Mouse (Mus musculus): Measurements from ENCODE around the gene Phactr1. TPM values are rescaled to one million over a fixed set of nuclear protein-coding genes. Genes with fewer than 3 reads are reported as not detected.
A peak's percentile ranks its signal among the peaks of the same experiment; 100 is the strongest.

The Phactr1 gene
- polyA plus RNA-seq, 1 experiment from 2014 or later = 41.5 TPM

- Histone ChIP-seq H3K27me3 (no peaks in the 10 kb centered on the region), H3K4me1 (replicated peaks) (peaks cover 17% of the 10 kb centered on the region), H3K9me3 (no peaks in the 10 kb centered on the region), H3K4me2 (replicated peaks) (no peak overlapping the region), H3K4me3 (replicated peaks) (no peak overlapping the region), H3K36me3 (no peaks in the 10 kb centered on the region), H3K27ac (no peak overlapping the region), H3K9ac (replicated peaks) (no peak overlapping the region)
- ATAC-seq = peak; percentile 83
- 24% methylated on average over 10 of the region's 10 CpGs for WGBS
Observed at GRCm38 (mm10) chr13:42822545-42822944, 142.1 kb downstream of the Phactr1 start.

GRCm38 (mm10) chr13:42823875-42824274 is 143.5 kb downstream of the Phactr1 start:
- Histone ChIP-seq H3K4me3 (replicated peaks) (no peak overlapping the region), H3K4me2 (replicated peaks) (no peak overlapping the region), H3K4me1 (replicated peaks) (peaks cover 21% of the 10 kb centered on the region), H3K27ac (no peak overlapping the region), H3K36me3 (no peaks in the 10 kb centered on the region), H3K9me3 (no peaks in the 10 kb centered on the region), H3K27me3 (no peaks in the 10 kb centered on the region), H3K9ac (replicated peaks) (no peak overlapping the region)
- no peak for ATAC-seq
- WGBS = 86% methylated on average over 7 of the region's 7 CpGs

DNA sequence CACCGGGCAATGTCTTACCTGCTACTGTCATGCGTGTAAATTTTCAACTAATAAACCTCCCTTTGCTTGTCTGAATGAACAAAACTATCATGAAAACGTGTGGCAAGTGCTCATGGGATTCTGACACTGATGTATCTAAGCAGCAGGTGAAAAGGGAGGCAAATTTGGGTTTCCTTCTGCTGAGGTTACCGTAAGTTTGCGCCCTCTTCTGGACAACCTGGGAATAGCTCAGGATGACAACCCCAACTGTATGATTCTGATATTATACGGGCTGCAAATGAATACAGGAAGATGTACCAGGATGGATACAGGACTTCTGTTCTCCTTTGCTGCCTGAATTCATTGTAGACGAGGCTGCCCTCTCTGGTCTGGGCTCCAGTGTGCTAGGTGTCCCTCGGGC is 146.2 kb downstream of the Phactr1 start:
- whole genome bisulfite sequencing = 62% methylated on average over 8 of the region's 8 CpGs
- ATAC-seq = no peak
- H3K4me1 ChIP-seq (replicated peaks) = peaks cover 17% of the 10 kb centered on the region

GRCm38 (mm10) chr13:42828978-42829377 is 148.6 kb downstream of the Phactr1 start:
- no peak overlapping the region for H3K4me3 ChIP-seq (replicated peaks)
- H3K9ac ChIP-seq (replicated peaks) = no peak overlapping the region
- H3K27me3 ChIP-seq = no peaks in the 10 kb centered on the region
- no peaks in the 10 kb centered on the region for H3K9me3 ChIP-seq
- H3K4me1 ChIP-seq (replicated peaks) = peaks cover 8% of the 10 kb centered on the region
- no peak overlapping the region for H3K4me2 ChIP-seq (replicated peaks)
- no peak overlapping the region for H3K27ac ChIP-seq
- WGBS = 47% methylated on average over 9 of the region's 9 CpGs
- no peaks in the 10 kb centered on the region for H3K36me3 ChIP-seq
- no peak for ATAC-seq

More for the DNA sequence above, 146.2 kb downstream of the Phactr1 start:
- no peaks in the 10 kb centered on the region for H3K27me3 ChIP-seq
- no peaks in the 10 kb centered on the region for H3K36me3 ChIP-seq
- no peak overlapping the region for H3K4me3 ChIP-seq (replicated peaks)
- no peak overlapping the region for H3K4me2 ChIP-seq (replicated peaks)
- H3K9ac ChIP-seq (replicated peaks) = no peak overlapping the region
- no peaks in the 10 kb centered on the region for H3K9me3 ChIP-seq
- H3K27ac ChIP-seq = no peak overlapping the region

- H3K4me3 ChIP-seq (replicated peaks) = no peak overlapping the region
- H3K27ac ChIP-seq = no peak overlapping the region
- H3K9me3 ChIP-seq = no peaks in the 10 kb centered on the region
- peak; percentile 30; the same call in 1 of the 2 replicates for ATAC-seq
- no peak overlapping the region for H3K4me2 ChIP-seq (replicated peaks)
- no peaks in the 10 kb centered on the region for H3K27me3 ChIP-seq
- no peaks in the 10 kb centered on the region for H3K36me3 ChIP-seq
- 55% methylated on average over 2 of the region's 2 CpGs for WGBS
- no peak overlapping the region for H3K9ac ChIP-seq (replicated peaks)
- H3K4me1 ChIP-seq (replicated peaks) = 0 out of 2 replicates have a peak, but pooled peaks cover 3% of the 10 kb centered on the region
Observed at GRCm38 (mm10) chr13:42835441-42835840, 155.0 kb downstream of the Phactr1 start.

GRCm38 (mm10) chr13:42839358-42839757 is 158.9 kb downstream of the Phactr1 start:
- H3K36me3 ChIP-seq = no peaks in the 10 kb centered on the region
- no peak overlapping the region for H3K27ac ChIP-seq
- no peaks in the 10 kb centered on the region for H3K27me3 ChIP-seq
- no peak overlapping the region for H3K4me3 ChIP-seq (replicated peaks)
- peaks cover 12% of the 10 kb centered on the region; the same call in 1 of the 2 replicates for H3K4me1 ChIP-seq (replicated peaks)
- ATAC-seq = no peak
- H3K4me2 ChIP-seq (replicated peaks) = no peak overlapping the region
- WGBS = 80% methylated on average over 2 of the region's 2 CpGs
- no peak overlapping the region for H3K9ac ChIP-seq (replicated peaks)
- H3K9me3 ChIP-seq = no peaks in the 10 kb centered on the region

DNA sequence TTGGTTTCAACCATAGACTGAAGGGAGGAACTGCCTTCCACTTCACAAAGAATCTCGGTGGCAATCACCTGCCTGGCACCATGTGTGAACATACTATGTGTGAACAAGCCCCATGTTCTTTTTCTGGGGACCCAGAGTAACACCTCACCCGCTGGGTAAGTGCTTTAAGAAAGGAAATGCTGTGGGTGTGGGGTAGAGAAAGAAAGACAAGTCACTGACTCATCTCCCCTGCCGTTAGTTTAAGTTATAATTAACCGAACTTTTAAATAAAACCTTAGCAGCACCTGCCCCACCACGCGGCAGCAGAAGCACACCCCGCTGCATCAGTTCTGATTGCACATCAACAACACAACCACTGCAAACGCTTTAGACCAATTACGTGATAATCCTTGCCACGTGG is 171.7 kb downstream of the Phactr1 start:
- Histone ChIP-seq H3K36me3 (no peaks in the 10 kb centered on the region), H3K9ac (replicated peaks) (no peak overlapping the region), H3K9me3 (no peaks in the 10 kb centered on the region), H3K4me1 (replicated peaks) (peaks cover 14% of the 10 kb centered on the region), H3K4me3 (replicated peaks) (no peak overlapping the region), H3K27ac (no peak overlapping the region), H3K4me2 (replicated peaks) (no peak overlapping the region), H3K27me3 (no peaks in the 10 kb centered on the region)
- no peak for ATAC-seq
- 77% methylated on average over 10 of the region's 10 CpGs for WGBS

DNA sequence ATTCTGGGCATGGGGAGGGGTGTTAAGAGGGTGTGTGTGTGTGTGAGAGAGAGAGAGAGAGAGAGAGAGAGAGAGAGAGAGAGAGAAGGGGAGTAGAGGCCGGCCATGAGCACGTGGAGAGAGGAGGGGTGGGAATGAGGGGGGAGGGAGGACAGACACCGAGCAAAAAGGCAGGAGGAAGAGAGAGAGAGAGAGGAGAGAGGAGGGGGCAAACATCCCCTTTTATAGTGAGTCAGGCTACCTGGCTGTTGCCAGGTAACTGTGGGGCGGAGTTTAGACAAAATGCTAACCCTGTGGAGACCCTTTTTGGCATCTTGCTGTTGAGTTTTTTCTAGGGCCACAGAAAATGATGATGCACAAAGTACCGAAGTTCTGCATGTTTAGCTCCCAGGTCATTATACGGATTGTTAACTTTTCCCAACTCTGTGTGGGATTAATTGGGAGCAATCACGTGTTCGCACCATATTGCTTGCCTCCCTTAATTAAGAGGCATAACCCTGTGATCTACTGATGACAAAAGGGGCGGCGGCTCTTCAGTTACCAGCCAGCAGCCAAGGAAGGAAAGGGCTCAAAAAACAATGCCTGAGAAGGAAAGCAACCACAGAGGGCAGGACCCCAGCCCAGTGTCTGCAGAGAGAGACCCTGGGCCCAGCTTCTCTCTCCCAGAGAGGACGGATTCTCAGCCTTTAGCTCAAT is 173.6 kb downstream of the Phactr1 start:
- no peak overlapping the region for H3K4me2 ChIP-seq (replicated peaks)
- no peak for ATAC-seq
- H3K36me3 ChIP-seq = no peaks in the 10 kb centered on the region
- H3K9me3 ChIP-seq = no peaks in the 10 kb centered on the region
- peaks cover 15% of the 10 kb centered on the region for H3K4me1 ChIP-seq (replicated peaks)
- WGBS = 7% methylated on average over 11 of the region's 11 CpGs
- no peak overlapping the region for H3K9ac ChIP-seq (replicated peaks)
- no peaks in the 10 kb centered on the region for H3K27me3 ChIP-seq
- H3K4me3 ChIP-seq (replicated peaks) = no peak overlapping the region
- no peak overlapping the region for H3K27ac ChIP-seq

GRCm38 (mm10) chr13:42866162-42866941 is 185.9 kb downstream of the Phactr1 start:
- WGBS = 3% methylated on average over 21 of the region's 21 CpGs
- no peaks in the 10 kb centered on the region for H3K27me3 ChIP-seq
- H3K9ac ChIP-seq (replicated peaks) = peak overlapping the region; percentile 54
- no peaks in the 10 kb centered on the region for H3K9me3 ChIP-seq
- H3K4me3 ChIP-seq (replicated peaks) = peak overlapping the region; percentile 30
- H3K36me3 ChIP-seq = no peaks in the 10 kb centered on the region
- H3K27ac ChIP-seq = no peak overlapping the region
- peak; percentile 83 for ATAC-seq
- peaks cover 22% of the 10 kb centered on the region for H3K4me1 ChIP-seq (replicated peaks)
- peak overlapping the region; percentile 55 for H3K4me2 ChIP-seq (replicated peaks)

GRCm38 (mm10) chr13:42867026-42867425 is 186.6 kb downstream of the Phactr1 start:
- Histone ChIP-seq H3K9me3 (no peaks in the 10 kb centered on the region), H3K4me1 (replicated peaks) (peaks cover 22% of the 10 kb centered on the region), H3K27ac (no peak overlapping the region), H3K4me2 (replicated peaks) (peak overlapping the region; percentile 55), H3K36me3 (no peaks in the 10 kb centered on the region), H3K27me3 (no peaks in the 10 kb centered on the region), H3K4me3 (replicated peaks) (no peak overlapping the region), H3K9ac (replicated peaks) (no peak overlapping the region)
- WGBS = 36% methylated on average over 6 of the region's 6 CpGs
- no peak for ATAC-seq

DNA sequence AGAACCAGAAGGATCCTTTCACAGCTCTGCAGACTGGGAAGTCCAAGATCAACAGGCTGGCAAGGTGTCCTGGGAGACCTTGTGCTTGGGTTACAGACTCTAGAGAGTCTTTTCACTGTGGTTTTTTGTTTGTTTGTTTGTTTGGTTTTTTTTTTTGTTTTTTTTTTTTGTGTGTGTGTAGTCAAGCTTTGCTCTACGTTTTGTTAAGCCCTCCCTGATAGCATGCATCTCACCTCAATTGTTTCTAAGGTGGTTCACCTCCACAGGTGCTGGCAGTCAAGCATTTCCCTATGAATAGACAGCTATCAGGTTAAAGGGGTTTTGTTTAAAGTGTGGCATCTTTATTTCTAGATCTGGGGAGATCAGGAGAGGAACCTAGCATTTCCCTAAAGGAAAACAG is 191.7 kb downstream of the Phactr1 start:
- Histone ChIP-seq H3K4me2 (replicated peaks) (no peak overlapping the region), H3K9ac (replicated peaks) (no peak overlapping the region), H3K27ac (no peak overlapping the region), H3K27me3 (no peaks in the 10 kb centered on the region), H3K4me3 (replicated peaks) (no peak overlapping the region), H3K9me3 (no peaks in the 10 kb centered on the region), H3K36me3 (no peaks in the 10 kb centered on the region), H3K4me1 (replicated peaks) (peaks cover under 1% of the 10 kb centered on the region; the same call in 1 of the 2 replicates)
- no peak for ATAC-seq
- WGBS = 36% methylated on average over 1 of the region's 1 CpGs

- H3K27me3 ChIP-seq = no peaks in the 10 kb centered on the region
- no peak for ATAC-seq
- H3K9me3 ChIP-seq = no peaks in the 10 kb centered on the region
- no peak overlapping the region for H3K27ac ChIP-seq
- no peaks in the 10 kb centered on the region for H3K36me3 ChIP-seq
- H3K4me3 ChIP-seq (replicated peaks) = no peak overlapping the region
- H3K4me1 ChIP-seq (replicated peaks) = no peaks in the 10 kb centered on the region
- H3K4me2 ChIP-seq (replicated peaks) = no peak overlapping the region
- WGBS = 50% methylated on average over 2 of the region's 2 CpGs
- no peak overlapping the region for H3K9ac ChIP-seq (replicated peaks)
Observed at GRCm38 (mm10) chr13:42878346-42878745, 197.9 kb downstream of the Phactr1 start.

Measured in midbrain, embryonic 13.5 days (tissue).